Mouse (Mus musculus): ENCODE measurements at regions not wholly inside any gene's neighbourhood (a gene's known extent, or its start where the extent isn't known, plus 50 kb on each side); places are given as distances from the start of the nearest gene placed in this dataset.

GRCm38 (mm10) chr3:159121626-159122025, 373.6 kb upstream of the Depdc1a start:
- DNase-seq, result no peak

DNA sequence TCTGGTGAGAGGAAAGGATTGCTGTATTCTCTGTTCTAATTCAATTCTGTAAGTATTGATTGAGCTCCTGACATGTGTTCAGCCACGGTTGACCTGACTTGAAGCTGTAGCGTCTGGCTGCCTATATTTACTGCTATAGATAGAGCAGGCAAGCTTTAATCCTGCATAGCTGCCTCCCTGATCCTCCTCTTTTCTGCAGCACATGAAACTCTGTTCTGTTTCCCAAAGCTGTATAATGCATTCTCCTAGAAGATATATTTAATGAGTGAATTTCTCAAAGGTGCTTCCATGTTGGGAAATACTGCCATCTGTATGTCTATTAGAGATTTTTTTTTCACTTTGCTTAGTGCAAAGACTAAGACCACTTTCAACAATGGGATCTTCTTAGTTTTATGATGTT, 351.4 kb upstream of the Depdc1a start:
- DNase-seq, result peak; percentile 8

DNA sequence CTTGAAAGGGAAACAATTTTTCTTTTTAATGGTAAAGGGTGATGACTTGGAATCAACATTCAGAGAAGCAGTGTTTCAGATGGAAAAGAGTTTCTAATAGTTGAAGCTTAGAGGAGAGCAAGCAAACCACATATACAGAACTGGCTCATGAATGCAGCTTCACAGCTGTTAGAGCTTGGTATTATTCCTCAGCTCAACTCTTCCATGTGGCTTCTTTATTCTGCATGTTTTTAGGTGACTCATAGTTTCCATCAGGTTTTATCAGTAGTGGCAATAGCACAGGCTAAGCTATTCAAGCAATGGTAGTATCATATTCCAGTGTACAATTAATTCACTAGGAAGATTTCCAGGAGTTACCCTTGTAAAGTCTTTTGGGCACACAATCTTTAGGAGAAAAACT, 313.7 kb upstream of the Depdc1a start:
- DNase-seq, result no peak

DNA sequence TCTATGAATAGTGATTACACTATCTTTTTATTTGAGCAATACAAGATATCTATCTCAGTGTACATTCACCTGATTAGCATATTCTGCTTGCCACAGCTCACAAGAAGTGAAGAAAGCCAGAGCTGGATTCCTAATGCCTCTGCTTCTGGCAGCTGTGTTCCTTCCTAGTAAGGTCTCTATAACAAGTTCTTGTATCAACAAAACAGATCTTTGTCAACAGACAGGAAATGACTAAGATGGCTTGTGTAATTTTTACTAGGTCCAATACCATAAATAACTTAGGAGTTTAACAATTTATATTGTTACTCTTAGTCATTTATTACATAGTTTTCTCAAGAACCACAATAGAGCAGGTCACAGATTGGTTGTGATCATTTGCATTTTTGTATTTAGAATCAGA, 302.0 kb upstream of the Depdc1a start:
- no peak for DNase-seq
